Mouse (Mus musculus): ENCODE measurements around the gene Cux1. TPM values are rescaled to one million over a fixed set of nuclear protein-coding genes. Genes with fewer than 3 reads are reported as not detected.
"Not testable (repeated sequence)": the region's sequence is repeated elsewhere in the genome, so short reads cannot be mapped to it uniquely, and the experiment has no call there.

The Cux1 gene
- polyA plus RNA-seq, 1 experiment = 24.7 TPM

GRCm38 (mm10) chr5:136472846-136473245, 94.4 kb downstream of the Cux1 start:
- 91% methylated on average over 6 of the region's 6 CpGs for WGBS
- no peaks in the 10 kb centered on the region for H3K27me3 ChIP-seq (ENCODE audit: control insufficient read depth, insufficient read depth, low read length)
- no peak for TF ChIP-seq CTCF (IDR thresholded peaks at IDR 0.05; ENCODE audit: extremely low read depth, insufficient read depth, insufficient read length, insufficient replicate concordance)
- no peak for TF ChIP-seq POLR2A (IDR thresholded peaks at IDR 0.05; ENCODE audit: low read depth, low read length)
- H3K27ac ChIP-seq (ENCODE audit: insufficient read depth, low read length) = no peak overlapping the region
- no peak for DNase-seq (ENCODE audit: low read depth in 1 of 2, low spot score in 2 of 2)
- H3K4me3 ChIP-seq (ENCODE audit: extremely low read depth, insufficient read depth, insufficient read length) = no peak overlapping the region
- peaks cover 9% of the 10 kb centered on the region; the same call in 1 of the 2 replicates for H3K4me1 ChIP-seq (ENCODE audit: control insufficient read depth, insufficient read depth, insufficient read length)
- H3K36me3 ChIP-seq (ENCODE audit: control insufficient read depth, insufficient read depth, low read length) = 0 out of 2 replicates have a peak, but pooled peaks cover 4% of the 10 kb centered on the region

GRCm38 (mm10) chr5:136470985-136471735, 96.1 kb downstream of the Cux1 start:
- not testable (repeated sequence) for H3K27me3 ChIP-seq (ENCODE audit: control insufficient read depth, insufficient read depth, low read length); DNase-seq (ENCODE audit: low read depth in 1 of 2, low spot score in 2 of 2); H3K27ac ChIP-seq (ENCODE audit: insufficient read depth, low read length); H3K4me3 ChIP-seq (ENCODE audit: extremely low read depth, insufficient read depth, insufficient read length); H3K36me3 ChIP-seq (ENCODE audit: control insufficient read depth, insufficient read depth, low read length)
- H3K4me1 ChIP-seq (ENCODE audit: control insufficient read depth, insufficient read depth, insufficient read length) = peaks cover 18% of the 10 kb centered on the region; the same call in 1 of the 2 replicates
- 72% methylated on average over 2 of the region's 2 CpGs for WGBS

- TF ChIP-seq POLR2A (IDR thresholded peaks at IDR 0.05; ENCODE audit: low read depth, low read length) (no peak), CTCF (IDR thresholded peaks at IDR 0.05; ENCODE audit: extremely low read depth, insufficient read depth, insufficient read length, insufficient replicate concordance) (no peak)
- Histone ChIP-seq H3K27ac (ENCODE audit: insufficient read depth, low read length) (no peak overlapping the region), H3K4me3 (ENCODE audit: extremely low read depth, insufficient read depth, insufficient read length) (no peak overlapping the region), H3K36me3 (ENCODE audit: control insufficient read depth, insufficient read depth, low read length) (no peaks in the 10 kb centered on the region), H3K4me1 (ENCODE audit: control insufficient read depth, insufficient read depth, insufficient read length) (peaks cover 32% of the 10 kb centered on the region; the same call in 1 of the 2 replicates), H3K27me3 (ENCODE audit: control insufficient read depth, insufficient read depth, low read length) (no peaks in the 10 kb centered on the region)
- 64% methylated on average over 1 of the region's 1 CpGs for WGBS
- no peak for DNase-seq (ENCODE audit: low read depth in 1 of 2, low spot score in 2 of 2)
Measured at GRCm38 (mm10) chr5:136469301-136469700, 98.0 kb downstream of the Cux1 start.

GRCm38 (mm10) chr5:136467360-136467999, 99.8 kb downstream of the Cux1 start:
- Histone ChIP-seq H3K4me3 (ENCODE audit: extremely low read depth, insufficient read depth, insufficient read length) (no peak overlapping the region), H3K27me3 (ENCODE audit: control insufficient read depth, insufficient read depth, low read length) (no peaks in the 10 kb centered on the region), H3K27ac (ENCODE audit: insufficient read depth, low read length) (no peak overlapping the region), H3K36me3 (ENCODE audit: control insufficient read depth, insufficient read depth, low read length) (no peaks in the 10 kb centered on the region), H3K4me1 (ENCODE audit: control insufficient read depth, insufficient read depth, insufficient read length) (peaks cover 32% of the 10 kb centered on the region; the same call in 1 of the 2 replicates)
- 35% methylated on average over 7 of the region's 8 CpGs for WGBS
- no peak for TF ChIP-seq POLR2A (IDR thresholded peaks at IDR 0.05; ENCODE audit: low read depth, low read length)
- no peak for TF ChIP-seq CTCF (IDR thresholded peaks at IDR 0.05; ENCODE audit: extremely low read depth, insufficient read depth, insufficient read length, insufficient replicate concordance)
- DNase-seq (ENCODE audit: low read depth in 1 of 2, low spot score in 2 of 2) = no peak

- TF ChIP-seq CTCF (IDR thresholded peaks at IDR 0.05; ENCODE audit: extremely low read depth, insufficient read depth, insufficient read length, insufficient replicate concordance) (no peak), POLR2A (IDR thresholded peaks at IDR 0.05; ENCODE audit: low read depth, low read length) (no peak)
- no peak overlapping the region for H3K4me3 ChIP-seq (ENCODE audit: extremely low read depth, insufficient read depth, insufficient read length)
- DNase-seq (ENCODE audit: low read depth in 1 of 2, low spot score in 2 of 2) = peak in 1 of 2 experiments; percentile 16
- H3K36me3 ChIP-seq (ENCODE audit: control insufficient read depth, insufficient read depth, low read length) = no peaks in the 10 kb centered on the region
- peak overlapping the region; percentile 43 for H3K27ac ChIP-seq (ENCODE audit: insufficient read depth, low read length)
- WGBS = 28% methylated on average over 11 of the region's 11 CpGs
- H3K27me3 ChIP-seq (ENCODE audit: control insufficient read depth, insufficient read depth, low read length) = no peaks in the 10 kb centered on the region
- peaks cover 32% of the 10 kb centered on the region; the same call in 1 of the 2 replicates for H3K4me1 ChIP-seq (ENCODE audit: control insufficient read depth, insufficient read depth, insufficient read length)
Measured at GRCm38 (mm10) chr5:136465770-136466406, 101.4 kb downstream of the Cux1 start.

- peak overlapping the region; percentile 43 for H3K27ac ChIP-seq (ENCODE audit: insufficient read depth, low read length)
- no peak overlapping the region for H3K4me3 ChIP-seq (ENCODE audit: extremely low read depth, insufficient read depth, insufficient read length)
- H3K36me3 ChIP-seq (ENCODE audit: control insufficient read depth, insufficient read depth, low read length) = no peaks in the 10 kb centered on the region
- 52% methylated on average over 5 of the region's 5 CpGs for WGBS
- TF ChIP-seq CTCF (IDR thresholded peaks at IDR 0.05; ENCODE audit: extremely low read depth, insufficient read depth, insufficient read length, insufficient replicate concordance) = no peak
- H3K4me1 ChIP-seq (ENCODE audit: control insufficient read depth, insufficient read depth, insufficient read length) = peaks cover 30% of the 10 kb centered on the region; the same call in 1 of the 2 replicates
- DNase-seq (ENCODE audit: low read depth in 1 of 2, low spot score in 2 of 2) = no peak
- H3K27me3 ChIP-seq (ENCODE audit: control insufficient read depth, insufficient read depth, low read length) = no peaks in the 10 kb centered on the region
Measured at GRCm38 (mm10) chr5:136465366-136465765, 101.9 kb downstream of the Cux1 start.
